Mouse (Mus musculus): ENCODE data around the gene Rgs6. TPM values are rescaled to one million over a fixed set of nuclear protein-coding genes. Genes with fewer than 3 reads are reported as not detected.

Gene Rgs6
- total and polyA plus RNA-seq, 2 experiments: 0.09 TPM; not detected in 1

GRCm38 (mm10) chr12:83112901-83113628 is 525.0 kb downstream of the Rgs6 start:
- Histone ChIP-seq H3K4me3 (ENCODE audit: insufficient read depth, low read depth, low read length) (no peak overlapping the region), H3K36me3 (ENCODE audit: control insufficient read depth, insufficient read depth, low read length) (no peaks in the 10 kb centered on the region), H3K27ac (replicated peaks; ENCODE audit: insufficient read depth, low read depth, low read length) (no peak overlapping the region), H3K27me3 (ENCODE audit: control insufficient read depth, insufficient read depth, low read length) (no peaks in the 10 kb centered on the region), H3K9ac (ENCODE audit: low read depth, low read length) (no peak overlapping the region), H3K79me2 (ENCODE audit: control insufficient read depth, insufficient read depth, low read length) (no peaks in the 10 kb centered on the region), H3K4me1 (ENCODE audit: control insufficient read depth, insufficient read depth, low read length) (no peaks in the 10 kb centered on the region)
- no peak for DNase-seq (ENCODE audit: extremely low read depth, low read depth, low spot score)
- TF ChIP-seq CTCF (IDR thresholded peaks at IDR 0.05; ENCODE audit: low read depth, low read length) (no peak), POLR2A (IDR thresholded peaks at IDR 0.05; ENCODE audit: extremely low read depth, insufficient read depth, low read length) (no peak)
- WGBS: 79% methylated on average over 6 of the region's 6 CpGs

- no peaks in the 10 kb centered on the region for H3K27me3 ChIP-seq (ENCODE audit: control insufficient read depth, insufficient read depth, low read length)
- no peaks in the 10 kb centered on the region for H3K36me3 ChIP-seq (ENCODE audit: control insufficient read depth, insufficient read depth, low read length)
- H3K79me2 ChIP-seq (ENCODE audit: control insufficient read depth, insufficient read depth, low read length): no peaks in the 10 kb centered on the region
- TF ChIP-seq POLR2A (IDR thresholded peaks at IDR 0.05; ENCODE audit: extremely low read depth, insufficient read depth, low read length): no peak
- no peak for TF ChIP-seq CTCF (IDR thresholded peaks at IDR 0.05; ENCODE audit: low read depth, low read length)
- no peak overlapping the region for H3K4me3 ChIP-seq (ENCODE audit: insufficient read depth, low read depth, low read length)
- H3K27ac ChIP-seq (replicated peaks; ENCODE audit: insufficient read depth, low read depth, low read length): no peak overlapping the region
- DNase-seq (ENCODE audit: extremely low read depth, low read depth, low spot score): no peak
- H3K9ac ChIP-seq (ENCODE audit: low read depth, low read length): no peak overlapping the region
- WGBS: 49% methylated on average over 3 of the region's 3 CpGs
- H3K4me1 ChIP-seq (ENCODE audit: control insufficient read depth, insufficient read depth, low read length): no peaks in the 10 kb centered on the region
Measured at GRCm38 (mm10) chr12:83113971-83114370, 525.9 kb downstream of the Rgs6 start.

GRCm38 (mm10) chr12:83114396-83115053 is 526.4 kb downstream of the Rgs6 start:
- no peaks in the 10 kb centered on the region for H3K79me2 ChIP-seq (ENCODE audit: control insufficient read depth, insufficient read depth, low read length)
- DNase-seq (ENCODE audit: extremely low read depth, low read depth, low spot score): peak; percentile 41
- no peak overlapping the region for H3K27ac ChIP-seq (replicated peaks; ENCODE audit: insufficient read depth, low read depth, low read length)
- no peaks in the 10 kb centered on the region for H3K4me1 ChIP-seq (ENCODE audit: control insufficient read depth, insufficient read depth, low read length)
- no peaks in the 10 kb centered on the region for H3K36me3 ChIP-seq (ENCODE audit: control insufficient read depth, insufficient read depth, low read length)
- H3K27me3 ChIP-seq (ENCODE audit: control insufficient read depth, insufficient read depth, low read length): no peaks in the 10 kb centered on the region
- no peak overlapping the region for H3K4me3 ChIP-seq (ENCODE audit: insufficient read depth, low read depth, low read length)
- no peak overlapping the region for H3K9ac ChIP-seq (ENCODE audit: low read depth, low read length)
- WGBS: 36% methylated on average over 5 of the region's 5 CpGs
- peak; percentile 78 for TF ChIP-seq CTCF (IDR thresholded peaks at IDR 0.05; ENCODE audit: low read depth, low read length)
- TF ChIP-seq POLR2A (IDR thresholded peaks at IDR 0.05; ENCODE audit: extremely low read depth, insufficient read depth, low read length): no peak

GRCm38 (mm10) chr12:83124111-83124510 is 536.0 kb downstream of the Rgs6 start:
- no peaks in the 10 kb centered on the region for H3K27me3 ChIP-seq (ENCODE audit: control insufficient read depth, insufficient read depth, low read length)
- H3K4me1 ChIP-seq (ENCODE audit: control insufficient read depth, insufficient read depth, low read length): no peaks in the 10 kb centered on the region
- H3K4me3 ChIP-seq (ENCODE audit: insufficient read depth, low read depth, low read length): no peak overlapping the region
- TF ChIP-seq POLR2A (IDR thresholded peaks at IDR 0.05; ENCODE audit: extremely low read depth, insufficient read depth, low read length) (no peak), CTCF (IDR thresholded peaks at IDR 0.05; ENCODE audit: low read depth, low read length) (no peak)
- WGBS: 21% methylated on average over 3 of the region's 3 CpGs
- no peak overlapping the region for H3K9ac ChIP-seq (ENCODE audit: low read depth, low read length)
- no peak overlapping the region for H3K27ac ChIP-seq (replicated peaks; ENCODE audit: insufficient read depth, low read depth, low read length)
- no peaks in the 10 kb centered on the region for H3K79me2 ChIP-seq (ENCODE audit: control insufficient read depth, insufficient read depth, low read length)
- DNase-seq (ENCODE audit: extremely low read depth, low read depth, low spot score): peak; percentile 61
- H3K36me3 ChIP-seq (ENCODE audit: control insufficient read depth, insufficient read depth, low read length): no peaks in the 10 kb centered on the region

GRCm38 (mm10) chr12:83125284-83125683 is 537.2 kb downstream of the Rgs6 start:
- Histone ChIP-seq H3K4me3 (ENCODE audit: insufficient read depth, low read depth, low read length) (no peak overlapping the region), H3K36me3 (ENCODE audit: control insufficient read depth, insufficient read depth, low read length) (no peaks in the 10 kb centered on the region), H3K9ac (ENCODE audit: low read depth, low read length) (no peak overlapping the region), H3K79me2 (ENCODE audit: control insufficient read depth, insufficient read depth, low read length) (no peaks in the 10 kb centered on the region), H3K4me1 (ENCODE audit: control insufficient read depth, insufficient read depth, low read length) (no peaks in the 10 kb centered on the region), H3K27ac (replicated peaks; ENCODE audit: insufficient read depth, low read depth, low read length) (no peak overlapping the region), H3K27me3 (ENCODE audit: control insufficient read depth, insufficient read depth, low read length) (no peaks in the 10 kb centered on the region)
- WGBS: 92% methylated on average over 4 of the region's 4 CpGs
- TF ChIP-seq POLR2A (IDR thresholded peaks at IDR 0.05; ENCODE audit: extremely low read depth, insufficient read depth, low read length) (no peak), CTCF (IDR thresholded peaks at IDR 0.05; ENCODE audit: low read depth, low read length) (no peak)
- DNase-seq (ENCODE audit: extremely low read depth, low read depth, low spot score): no peak

GRCm38 (mm10) chr12:83126923-83127322 is 538.8 kb downstream of the Rgs6 start:
- Histone ChIP-seq H3K79me2 (ENCODE audit: control insufficient read depth, insufficient read depth, low read length) (no peaks in the 10 kb centered on the region), H3K36me3 (ENCODE audit: control insufficient read depth, insufficient read depth, low read length) (no peaks in the 10 kb centered on the region), H3K27me3 (ENCODE audit: control insufficient read depth, insufficient read depth, low read length) (no peaks in the 10 kb centered on the region), H3K9ac (ENCODE audit: low read depth, low read length) (no peak overlapping the region), H3K4me1 (ENCODE audit: control insufficient read depth, insufficient read depth, low read length) (no peaks in the 10 kb centered on the region), H3K4me3 (ENCODE audit: insufficient read depth, low read depth, low read length) (no peak overlapping the region), H3K27ac (replicated peaks; ENCODE audit: insufficient read depth, low read depth, low read length) (no peak overlapping the region)
- WGBS: 92% methylated on average over 7 of the region's 7 CpGs
- DNase-seq (ENCODE audit: extremely low read depth, low read depth, low spot score): no peak
- no peak for TF ChIP-seq CTCF (IDR thresholded peaks at IDR 0.05; ENCODE audit: low read depth, low read length)
- no peak for TF ChIP-seq POLR2A (IDR thresholded peaks at IDR 0.05; ENCODE audit: extremely low read depth, insufficient read depth, low read length)
